Mouse (Mus musculus): ENCODE measurements around the gene Map2k2. TPM values are rescaled to one million over a fixed set of nuclear protein-coding genes. Genes with fewer than 3 reads are reported as not detected.

Map2k2 gene
- polyA plus RNA-seq, 1 experiment from 2014 or later: 130 TPM

DNA sequence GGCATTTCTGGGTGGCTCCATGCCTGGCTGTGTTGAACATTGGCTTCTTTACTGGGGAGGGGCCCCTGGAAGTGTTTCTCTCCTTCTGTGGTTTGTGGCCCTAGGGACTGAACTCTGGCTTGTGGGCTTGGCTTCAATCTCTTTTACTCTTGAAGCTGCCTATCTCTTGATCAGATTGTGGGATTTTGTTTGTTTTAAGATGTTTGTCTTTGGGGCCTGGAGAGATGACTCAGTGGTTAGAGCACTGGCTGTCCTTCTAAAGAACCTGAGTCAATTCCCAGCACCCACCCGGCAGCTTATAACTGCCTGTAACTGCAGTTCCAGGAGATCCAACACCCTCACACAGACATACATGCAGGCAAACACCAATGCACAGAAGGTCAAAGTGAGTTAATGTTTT lies 29.4 kb upstream of the Map2k2 start:
- Histone ChIP-seq H3K9me3 (replicated peaks) (no peaks in the 10 kb centered on the region), H3K9ac (no peak overlapping the region), H3K4me2 (no peak overlapping the region), H3K36me3 (peaks cover 47% of the 10 kb centered on the region; the same call in 1 of the 2 replicates), H3K4me1 (replicated peaks) (no peaks in the 10 kb centered on the region), H3K4me3 (no peak overlapping the region), H3K27ac (no peak overlapping the region), H3K27me3 (no peaks in the 10 kb centered on the region)
- 85% methylated on average over 1 of the region's 1 CpGs for WGBS
- no peak for ATAC-seq (replicated peaks; ENCODE audit: insufficient number of reproducible peaks, insufficient read depth, low FRiP score, low read depth)

DNA sequence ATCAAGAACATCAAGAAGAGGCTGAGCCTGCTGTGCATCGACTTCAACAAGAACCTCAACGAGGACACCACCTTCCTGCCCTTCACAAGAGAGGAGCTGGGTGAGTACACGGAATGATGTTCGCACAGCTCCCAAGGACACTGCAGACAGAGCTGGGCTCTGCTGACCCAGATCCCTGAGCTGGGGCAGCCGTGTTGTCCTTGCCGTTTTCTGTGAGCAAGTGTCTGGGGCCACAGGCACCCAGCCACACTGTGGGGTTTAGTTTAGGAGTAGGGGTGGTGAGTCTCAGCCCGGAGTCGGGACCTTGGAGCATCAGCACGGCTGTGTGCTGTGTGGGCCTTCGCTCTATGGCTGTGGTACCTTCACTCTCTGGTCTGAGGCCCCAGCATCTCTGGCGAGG lies 27.8 kb upstream of the Map2k2 start:
- WGBS: 81% methylated on average over 11 of the region's 11 CpGs
- Histone ChIP-seq H3K36me3 (peaks cover 55% of the 10 kb centered on the region), H3K27me3 (no peaks in the 10 kb centered on the region)

DNA sequence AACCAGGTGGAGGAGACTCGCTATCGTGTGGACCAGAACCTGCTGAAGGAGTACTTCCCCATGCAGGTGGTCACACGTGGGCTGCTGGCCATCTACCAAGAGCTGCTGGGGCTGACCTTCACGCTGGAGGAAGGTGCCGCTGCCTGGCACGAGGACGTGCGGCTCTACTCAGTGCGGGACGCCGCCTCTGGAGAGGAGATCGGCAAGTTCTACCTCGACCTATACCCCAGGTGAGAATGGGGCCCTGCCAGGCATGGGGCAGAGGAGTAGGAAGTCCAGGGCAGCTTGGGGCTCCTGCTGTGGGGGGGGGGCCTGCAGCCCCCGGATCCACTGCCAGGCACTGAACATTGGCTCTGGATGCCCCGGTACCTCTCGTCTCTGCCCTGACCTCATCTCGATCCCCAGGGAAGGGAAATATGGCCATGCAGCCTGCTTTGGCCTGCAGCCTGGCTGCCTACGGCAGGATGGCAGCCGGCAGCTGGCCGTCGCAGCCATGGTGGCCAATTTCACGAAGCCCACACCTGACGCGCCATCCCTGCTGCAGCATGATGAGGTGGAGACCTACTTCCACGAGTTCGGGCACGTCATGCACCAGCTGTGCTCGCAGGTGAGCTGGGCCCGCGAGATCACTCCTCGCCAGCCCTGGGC lies 25.6 kb upstream of the Map2k2 start:
- Histone ChIP-seq H3K9ac (no peak overlapping the region), H3K27me3 (no peaks in the 10 kb centered on the region), H3K27ac (no peak overlapping the region), H3K4me3 (no peak overlapping the region), H3K4me1 (replicated peaks) (no peaks in the 10 kb centered on the region), H3K9me3 (replicated peaks) (no peaks in the 10 kb centered on the region), H3K36me3 (peaks cover 49% of the 10 kb centered on the region), H3K4me2 (no peak overlapping the region)
- 89% methylated on average over 31 of the region's 31 CpGs for WGBS
- ATAC-seq (replicated peaks; ENCODE audit: insufficient number of reproducible peaks, insufficient read depth, low FRiP score, low read depth): no peak

More for the DNA sequence above, 27.8 kb upstream of the Map2k2 start:
- H3K27ac ChIP-seq: no peak overlapping the region
- no peak overlapping the region for H3K4me3 ChIP-seq
- H3K9me3 ChIP-seq (replicated peaks): no peaks in the 10 kb centered on the region
- no peak for ATAC-seq (replicated peaks; ENCODE audit: insufficient number of reproducible peaks, insufficient read depth, low FRiP score, low read depth)
- H3K4me2 ChIP-seq: no peak overlapping the region
- H3K4me1 ChIP-seq (replicated peaks): no peaks in the 10 kb centered on the region
- no peak overlapping the region for H3K9ac ChIP-seq

DNA sequence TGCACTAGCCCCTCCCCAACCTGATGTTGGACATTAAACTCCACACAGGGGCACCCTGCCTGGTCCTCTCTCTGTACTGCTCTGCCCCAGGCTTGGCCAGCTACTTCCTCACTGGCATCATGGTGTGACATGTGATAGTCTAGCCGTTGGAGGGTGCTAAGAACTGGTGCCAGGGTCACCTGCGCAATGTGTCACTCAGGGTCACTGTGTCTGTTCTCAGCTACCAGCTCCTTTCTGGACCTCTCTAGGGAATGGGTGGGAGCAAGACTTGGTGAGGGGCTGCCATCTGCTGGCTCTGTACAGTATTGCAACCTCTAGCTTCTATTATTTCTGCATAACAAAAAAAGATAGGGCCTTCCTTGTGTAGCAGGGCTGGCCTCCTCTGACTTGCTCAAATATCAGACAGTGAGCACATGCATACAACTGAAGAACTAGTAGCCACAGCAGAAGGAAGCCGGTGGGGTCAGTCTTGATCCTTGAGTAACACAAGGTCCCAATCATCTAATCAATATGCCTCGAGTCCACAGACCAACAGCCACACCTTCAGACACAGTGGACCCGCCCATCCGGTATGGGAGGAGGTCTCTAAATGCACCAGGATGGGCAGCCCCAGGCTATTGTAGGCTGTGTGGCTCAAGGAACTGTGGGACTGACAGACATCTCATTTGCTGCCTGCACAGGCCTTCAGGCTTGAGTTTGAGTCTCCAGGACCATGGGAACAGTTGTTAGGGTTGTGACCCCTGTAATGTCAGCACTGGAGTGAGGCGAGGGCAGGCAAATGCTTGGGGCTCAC lies 23.4 kb upstream of the Map2k2 start:
- peaks cover 42% of the 10 kb centered on the region for H3K36me3 ChIP-seq

DNA sequence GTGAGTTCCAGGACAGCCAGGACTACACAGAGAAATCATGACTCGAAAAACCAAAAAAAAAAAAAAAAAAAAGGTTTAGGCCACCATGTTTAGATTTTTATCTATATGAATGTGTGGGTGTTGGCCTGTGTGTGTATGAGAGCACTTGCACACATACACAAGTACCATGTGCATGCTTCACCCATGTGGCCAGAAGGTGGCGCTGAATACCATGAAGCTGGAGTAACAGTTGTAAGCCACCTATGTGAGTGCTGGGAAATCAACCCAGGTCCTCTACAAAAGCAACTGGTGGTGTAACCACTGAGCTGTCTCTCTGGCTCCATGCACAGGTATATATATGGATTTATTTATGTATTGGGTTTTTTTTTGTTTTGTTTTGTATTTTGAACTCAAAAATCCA lies 18.7 kb upstream of the Map2k2 start:
- H3K27ac ChIP-seq: no peak overlapping the region
- no peak overlapping the region for H3K9ac ChIP-seq
- H3K36me3 ChIP-seq: peaks cover 2% of the 10 kb centered on the region
- no peak for ATAC-seq (replicated peaks; ENCODE audit: insufficient number of reproducible peaks, insufficient read depth, low FRiP score, low read depth)
- no peak overlapping the region for H3K4me2 ChIP-seq
- H3K9me3 ChIP-seq (replicated peaks): no peaks in the 10 kb centered on the region
- H3K27me3 ChIP-seq: no peaks in the 10 kb centered on the region
- H3K4me3 ChIP-seq: no peak overlapping the region
- H3K4me1 ChIP-seq (replicated peaks): 0 out of 2 replicates have a peak, but pooled peaks cover 7% of the 10 kb centered on the region
- WGBS: 41% methylated on average over 2 of the region's 2 CpGs

More for the DNA sequence above, 23.4 kb upstream of the Map2k2 start:
- Histone ChIP-seq H3K9me3 (replicated peaks) (no peaks in the 10 kb centered on the region), H3K27ac (no peak overlapping the region), H3K9ac (no peak overlapping the region), H3K4me1 (replicated peaks) (no peaks in the 10 kb centered on the region), H3K4me3 (no peak overlapping the region), H3K27me3 (no peaks in the 10 kb centered on the region), H3K4me2 (no peak overlapping the region)
- no peak for ATAC-seq (replicated peaks; ENCODE audit: insufficient number of reproducible peaks, insufficient read depth, low FRiP score, low read depth)
- WGBS: 76% methylated on average over 7 of the region's 7 CpGs

DNA sequence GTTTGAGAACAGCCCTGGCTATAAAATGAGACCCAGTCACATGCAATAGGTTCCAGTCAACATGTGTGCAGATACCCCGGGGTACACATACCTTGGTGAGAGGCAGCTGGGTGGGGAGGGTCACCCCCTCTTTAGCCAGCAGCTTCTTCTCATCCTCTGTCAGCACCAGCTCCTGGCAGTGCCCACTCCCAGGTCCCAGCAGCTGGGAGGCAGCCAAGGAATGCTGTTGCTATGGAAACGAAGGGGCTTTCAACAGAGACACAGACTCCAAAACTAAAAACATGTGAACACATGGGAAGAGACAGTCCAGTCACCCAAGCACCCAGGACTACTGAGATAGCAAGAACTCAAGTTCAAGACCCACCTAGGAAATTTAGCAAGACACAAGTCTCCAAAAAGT lies 16.5 kb upstream of the Map2k2 start:
- H3K4me3 ChIP-seq: no peak overlapping the region
- no peak; the same call in 1 of the 2 replicates for ATAC-seq (replicated peaks; ENCODE audit: insufficient number of reproducible peaks, insufficient read depth, low FRiP score, low read depth)
- no peak overlapping the region for H3K9ac ChIP-seq
- 0 out of 2 replicates have a peak, but pooled peaks cover 7% of the 10 kb centered on the region for H3K4me1 ChIP-seq (replicated peaks)
- no peaks in the 10 kb centered on the region for H3K27me3 ChIP-seq
- 31% methylated on average over 2 of the region's 2 CpGs for whole genome bisulfite sequencing
- H3K36me3 ChIP-seq: no peaks in the 10 kb centered on the region
- no peak overlapping the region for H3K4me2 ChIP-seq
- H3K9me3 ChIP-seq (replicated peaks): no peaks in the 10 kb centered on the region
- no peak overlapping the region for H3K27ac ChIP-seq

DNA sequence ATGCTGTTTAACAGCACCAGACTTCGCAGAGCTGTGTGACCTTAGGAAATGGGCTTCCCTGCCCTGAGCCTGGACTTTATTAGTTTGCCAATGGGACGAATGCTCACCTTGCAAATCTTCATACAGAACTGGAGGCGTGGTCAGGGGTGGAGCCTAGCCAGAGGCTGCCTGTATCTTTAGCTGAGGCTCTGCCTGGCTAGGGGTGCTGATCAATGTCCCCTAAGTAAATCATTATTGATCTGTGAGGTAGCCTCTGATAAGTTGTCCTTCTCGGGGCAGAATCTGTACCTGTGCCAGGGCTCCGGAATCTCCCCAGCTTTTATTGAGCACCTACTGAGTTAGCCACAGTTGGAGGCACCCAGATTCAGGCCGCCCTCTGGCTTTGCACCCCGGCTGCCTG lies 15.1 kb upstream of the Map2k2 start:
- Histone ChIP-seq H3K4me2 (no peak overlapping the region), H3K4me1 (replicated peaks) (0 out of 2 replicates have a peak, but pooled peaks cover 7% of the 10 kb centered on the region), H3K9ac (no peak overlapping the region), H3K9me3 (replicated peaks) (no peaks in the 10 kb centered on the region), H3K36me3 (no peaks in the 10 kb centered on the region), H3K27me3 (no peaks in the 10 kb centered on the region), H3K4me3 (no peak overlapping the region), H3K27ac (no peak overlapping the region)
- WGBS: 72% methylated on average over 7 of the region's 7 CpGs
- ATAC-seq (replicated peaks; ENCODE audit: insufficient number of reproducible peaks, insufficient read depth, low FRiP score, low read depth): no peak

DNA sequence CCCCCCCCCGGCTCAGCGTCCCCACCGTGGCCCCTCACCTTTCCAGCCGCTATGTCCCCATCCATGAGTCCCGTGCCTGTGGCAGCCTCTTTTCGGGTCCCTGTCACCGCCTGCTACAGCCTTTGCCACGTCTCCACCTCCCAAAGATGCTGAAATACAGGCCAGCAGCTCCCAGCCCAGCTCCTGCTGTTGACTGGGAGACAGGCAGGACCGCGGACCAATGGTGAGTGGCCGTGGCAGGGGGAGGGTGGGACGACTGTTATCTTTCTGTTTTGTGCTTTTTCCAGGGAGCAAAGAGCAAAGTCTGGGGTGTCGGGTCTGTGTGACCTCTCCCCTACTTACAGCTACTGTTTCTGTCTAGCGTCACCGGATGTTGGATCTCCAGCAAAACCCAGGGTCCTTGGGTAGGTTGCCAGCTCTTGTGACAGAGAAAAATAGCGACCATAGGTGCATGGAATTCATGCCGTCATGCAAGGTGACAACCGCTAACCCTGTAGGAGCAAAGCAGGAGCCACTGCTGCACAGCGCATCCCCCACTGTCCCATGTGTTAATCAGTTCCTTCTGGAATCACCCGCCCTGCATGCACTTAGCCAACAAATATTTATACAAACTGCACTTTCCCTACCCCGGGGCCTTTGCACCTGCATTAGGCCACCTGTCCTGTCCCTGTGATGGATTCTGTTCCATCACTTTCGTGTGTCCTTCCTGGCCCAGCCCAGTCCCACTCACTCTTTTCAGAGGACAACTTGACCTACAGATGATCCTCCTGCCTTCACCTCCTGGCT lies 13.1 kb upstream of the Map2k2 start:
- ATAC-seq (replicated peaks; ENCODE audit: insufficient number of reproducible peaks, insufficient read depth, low FRiP score, low read depth): no peak; the same call in 1 of the 2 replicates
- no peaks in the 10 kb centered on the region for H3K27me3 ChIP-seq
- no peak overlapping the region for H3K4me2 ChIP-seq
- H3K4me3 ChIP-seq: no peak overlapping the region
- no peaks in the 10 kb centered on the region for H3K36me3 ChIP-seq
- H3K9me3 ChIP-seq (replicated peaks): no peaks in the 10 kb centered on the region
- H3K9ac ChIP-seq: no peak overlapping the region
- H3K27ac ChIP-seq: no peak overlapping the region
- WGBS: 42% methylated on average over 22 of the region's 22 CpGs
- 0 out of 2 replicates have a peak, but pooled peaks cover 7% of the 10 kb centered on the region for H3K4me1 ChIP-seq (replicated peaks)

DNA sequence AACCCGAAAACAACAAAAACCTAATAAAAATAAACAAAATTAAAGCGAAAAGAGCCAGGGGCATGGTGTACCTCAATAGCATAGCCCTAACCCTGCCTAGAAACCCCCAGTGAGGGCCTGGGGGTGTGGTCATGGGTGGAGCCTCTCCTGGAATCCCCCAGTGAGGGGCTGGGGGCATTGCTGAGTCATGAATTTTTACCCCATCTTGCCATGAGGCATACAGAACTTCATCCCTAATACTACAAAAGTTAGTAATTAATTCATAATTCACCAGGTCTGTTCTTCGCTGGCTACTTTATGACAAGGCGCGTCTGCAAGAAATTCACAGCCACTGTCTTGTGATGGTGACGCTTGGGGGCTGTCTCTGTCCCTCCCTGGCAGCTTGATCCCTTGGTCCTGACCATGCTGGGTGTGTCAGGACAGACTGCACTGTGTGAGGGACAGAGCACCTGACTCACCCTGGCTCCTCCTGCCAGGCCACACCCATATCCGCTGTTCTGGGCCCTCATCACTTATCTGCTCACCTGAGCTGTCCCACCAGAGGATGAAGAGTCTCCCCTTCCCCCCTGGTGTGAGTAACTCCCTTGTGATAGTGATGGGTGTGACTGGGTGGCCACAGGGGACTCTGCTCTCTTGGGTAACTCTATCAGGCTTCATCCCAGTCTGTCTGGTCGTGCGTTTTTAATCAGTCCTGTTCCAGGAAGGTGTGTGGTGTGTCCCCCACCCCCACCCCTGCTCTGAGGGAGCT lies 10.6 kb upstream of the Map2k2 start:
- Histone ChIP-seq H3K9ac (no peak overlapping the region), H3K4me3 (no peak overlapping the region), H3K9me3 (replicated peaks) (no peaks in the 10 kb centered on the region), H3K4me1 (replicated peaks) (no peaks in the 10 kb centered on the region), H3K36me3 (no peaks in the 10 kb centered on the region), H3K27ac (no peak overlapping the region), H3K4me2 (no peak overlapping the region), H3K27me3 (no peaks in the 10 kb centered on the region)
- ATAC-seq (replicated peaks; ENCODE audit: insufficient number of reproducible peaks, insufficient read depth, low FRiP score, low read depth): no peak
- 51% methylated on average over 9 of the region's 9 CpGs for WGBS

DNA sequence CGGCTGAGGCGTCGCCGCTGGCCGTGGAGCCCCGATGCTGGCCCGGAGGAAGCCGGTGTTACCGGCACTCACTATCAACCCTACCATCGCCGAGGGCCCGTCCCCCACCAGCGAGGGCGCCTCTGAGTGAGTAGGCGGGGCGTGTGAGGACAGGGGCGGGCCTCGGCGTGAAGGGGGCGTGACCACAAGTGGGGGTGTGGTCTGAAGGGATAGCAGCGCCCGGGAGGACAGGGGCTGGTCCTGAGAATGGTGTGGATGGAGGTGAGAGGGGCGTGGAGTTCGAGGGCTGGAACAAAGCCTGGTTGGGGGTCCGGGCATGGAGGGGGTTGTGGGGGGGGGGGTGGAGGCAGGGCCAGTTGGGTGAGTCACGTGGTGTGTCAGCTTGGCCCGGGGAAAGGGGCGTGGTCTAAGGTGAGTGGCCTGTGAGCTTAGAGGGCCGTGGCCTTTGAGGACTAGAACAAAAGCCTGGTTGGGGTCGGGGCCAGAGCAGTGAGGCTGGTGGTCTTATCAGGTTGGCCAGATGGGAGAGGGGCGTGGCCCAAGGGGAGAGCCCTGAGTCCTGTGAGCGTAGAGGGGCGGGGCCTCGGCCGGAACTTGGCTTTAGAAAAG lies 502 bp downstream of the Map2k2 start:
- peaks cover 25% of the 10 kb centered on the region for H3K4me1 ChIP-seq (replicated peaks)
- peak overlapping the region; percentile 99 for H3K27ac ChIP-seq
- H3K9ac ChIP-seq: peak overlapping the region; percentile 98
- peak; percentile 88 for ATAC-seq (replicated peaks; ENCODE audit: insufficient number of reproducible peaks, insufficient read depth, low FRiP score, low read depth)
- no peaks in the 10 kb centered on the region for H3K9me3 ChIP-seq (replicated peaks)
- peaks cover 29% of the 10 kb centered on the region for H3K36me3 ChIP-seq
- H3K4me3 ChIP-seq: peak overlapping the region; percentile 87
- under 1% methylated on average over 35 of the region's 35 CpGs for WGBS
- H3K27me3 ChIP-seq: no peaks in the 10 kb centered on the region
- peak overlapping the region; percentile 88 for H3K4me2 ChIP-seq
